Mouse (Mus musculus) lung, postnatal 0 days (tissue): Measurements from ENCODE around the gene Ugt2b34. TPM values are rescaled to one million over a fixed set of nuclear protein-coding genes. Genes with fewer than 3 reads are reported as not detected.
A peak's percentile ranks its signal among the peaks of the same experiment; 100 is the strongest.
"Not testable (repeated sequence)": the region's sequence is repeated elsewhere in the genome, so short reads cannot be mapped to it uniquely, and the experiment has no call there.

ENCODE experiments used
- ATAC-seq: fragments of 200-750 bp; cut with Nextera tagmentation; 2 replicates; pipeline ENCODE4 v1.8.0; 2017; ENCODE audit warnings: moderate library complexity
- DNase-seq: peaks from one replicate; pipeline ENCODE4 v3.0.0-alpha.2; 2016; ENCODE audit warnings: low spot score
- H3K27ac ChIP-seq: fragments of 300-500 bp; sonication (generic); 2 replicates; pipeline ENCODE4 v1.5.1; 2014; ENCODE audit warnings: antibody characterized with exemption, mild to moderate bottlenecking, low read length, mixed read lengths
- H3K27me3 ChIP-seq: fragments of 300-500 bp; sonication (generic); replicated peaks from 2 replicates; pipeline ENCODE4 v1.6.1; 2014; ENCODE audit warnings: low read length, mixed read lengths; ENCODE audit not compliant: insufficient read depth
- H3K36me3 ChIP-seq: fragments of 300-500 bp; sonication (generic); 2 replicates; pipeline ENCODE4 v1.6.1; 2014; ENCODE audit warnings: low read length, mixed read lengths; ENCODE audit not compliant: insufficient read depth
- H3K4me1 ChIP-seq: fragments of 300-500 bp; sonication (generic); 2 replicates; pipeline ENCODE4 v1.6.1; 2014; ENCODE audit warnings: antibody characterized with exemption, low read depth, low read length, mixed read lengths; ENCODE audit not compliant: insufficient read depth
- H3K4me2 ChIP-seq: fragments of 300-500 bp; sonication (generic); replicated peaks from 2 replicates; pipeline ENCODE4 v1.6.1; 2014; ENCODE audit warnings: low read depth, mild to moderate bottlenecking, low read length, moderate library complexity, mixed read lengths
- H3K4me3 ChIP-seq: fragments of 300-500 bp; sonication (generic); 2 replicates; pipeline ENCODE4 v1.5.1; 2014; ENCODE audit warnings: low read depth, low read length
- H3K9ac ChIP-seq: fragments of 300-500 bp; sonication (generic); replicated peaks from 2 replicates; pipeline ENCODE4 v1.6.1; 2014; ENCODE audit warnings: low read depth, mild to moderate bottlenecking
- H3K9me3 ChIP-seq: fragments of 300-500 bp; sonication (generic); 2 replicates; pipeline ENCODE4 v1.6.1; 2016; ENCODE audit warnings: low read length, mixed read lengths
- CTCF ChIP-seq: IDR thresholded peaks from 2 replicates; pipeline ENCODE4 v1.5.1; 2016; ENCODE audit warnings: antibody characterized with exemption, mild to moderate bottlenecking
- EP300 ChIP-seq: IDR thresholded peaks from 2 replicates; pipeline ENCODE4 v1.6.1; 2016; ENCODE audit warnings: antibody characterized with exemption, mild to moderate bottlenecking, control low read depth
- WGBS: fragments of 180-500 bp; shearing (Covaris S2); extraction: QIAGEN DNeasy Blood & Tissue Kit; methylation state at CpG from one replicate; pipeline ENCODE4 v1.1.7; 2014; 5-methylcytosine and 5-hydroxymethylcytosine counted together
- polyA plus RNA-seq: library from polyadenylated mRNA; unstranded; fragments of >200 nt; fragmentation: Nextera tagmentation; extraction: Ambion mirVana; gene quantifications from 2 replicates; pipeline ENCODE4 v1.2.1, GENCODE M21; 2015

Gene Ugt2b34
- polyA plus RNA-seq, 1 experiment from 2014 or later: not detected

DNA sequence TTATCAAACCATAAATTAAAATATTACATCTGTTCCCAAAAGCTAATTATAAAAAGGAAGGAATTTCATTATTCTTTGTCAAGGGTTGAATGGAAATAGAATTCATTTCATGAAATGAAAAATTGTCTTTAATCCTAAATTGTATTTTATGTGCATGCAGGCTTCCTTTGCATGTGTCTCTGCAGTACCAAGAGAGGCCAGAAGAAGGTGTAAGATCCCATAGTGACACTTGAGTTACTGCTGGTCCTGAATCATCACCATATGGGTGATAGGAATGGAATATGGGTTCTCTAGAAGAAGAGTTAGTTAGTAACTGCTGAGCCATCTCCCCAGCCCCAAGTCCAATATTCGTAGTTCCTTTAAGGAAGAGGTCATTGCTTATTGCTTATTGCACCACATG lies 16.8 kb downstream of the Ugt2b34 start:
- DNase-seq (no peak), ATAC-seq (no peak)
- Histone ChIP-seq H3K4me3 (no peak overlapping the region), H3K4me2 (no peak overlapping the region), H3K27me3 (no peaks in the 10 kb centered on the region), H3K27ac (no peak overlapping the region), H3K9me3 (no peaks in the 10 kb centered on the region; the same call in 1 of the 2 replicates), H3K36me3 (no peaks in the 10 kb centered on the region), H3K9ac (no peak overlapping the region), H3K4me1 (no peaks in the 10 kb centered on the region)
- TF ChIP-seq CTCF (no peak), EP300 (no peak)
- WGBS: 48% methylated on average over 1 of the region's 1 CpGs

- DNase-seq (no peak), ATAC-seq (no peak)
- Histone ChIP-seq H3K4me2 (no peak overlapping the region), H3K36me3 (no peaks in the 10 kb centered on the region), H3K9ac (no peak overlapping the region), H3K4me1 (no peaks in the 10 kb centered on the region), H3K9me3 (no peaks in the 10 kb centered on the region), H3K27ac (no peak overlapping the region), H3K4me3 (no peak overlapping the region), H3K27me3 (no peaks in the 10 kb centered on the region)
- WGBS: 63% methylated on average over 1 of the region's 1 CpGs
- no peak for TF ChIP-seq EP300
- TF ChIP-seq CTCF: no peak
Measured at GRCm38 (mm10) chr5:86888420-86888819, 18.3 kb downstream of the Ugt2b34 start.

DNA sequence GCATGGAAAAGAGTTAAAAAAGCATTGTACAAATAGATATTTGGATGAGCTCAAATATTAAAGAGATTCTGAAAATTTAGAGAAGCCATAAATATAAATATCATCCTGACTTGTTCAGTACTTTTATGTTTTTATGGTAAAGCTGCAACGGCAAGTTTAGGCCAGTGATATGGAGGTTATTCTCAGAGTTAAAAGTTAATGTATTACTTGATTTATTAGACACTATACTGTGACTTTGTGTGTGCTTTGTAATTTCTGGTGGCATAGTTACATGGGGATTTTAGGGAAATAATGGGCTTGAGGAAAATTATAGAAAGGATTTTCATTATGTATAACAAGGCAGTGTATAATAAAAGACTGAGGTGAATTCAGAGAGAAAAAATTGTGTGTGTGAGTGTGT lies 19.7 kb downstream of the Ugt2b34 start:
- WGBS: 73% methylated on average over 1 of the region's 1 CpGs
- no peaks in the 10 kb centered on the region for H3K36me3 ChIP-seq
- TF ChIP-seq CTCF (no peak), EP300 (no peak)

DNA sequence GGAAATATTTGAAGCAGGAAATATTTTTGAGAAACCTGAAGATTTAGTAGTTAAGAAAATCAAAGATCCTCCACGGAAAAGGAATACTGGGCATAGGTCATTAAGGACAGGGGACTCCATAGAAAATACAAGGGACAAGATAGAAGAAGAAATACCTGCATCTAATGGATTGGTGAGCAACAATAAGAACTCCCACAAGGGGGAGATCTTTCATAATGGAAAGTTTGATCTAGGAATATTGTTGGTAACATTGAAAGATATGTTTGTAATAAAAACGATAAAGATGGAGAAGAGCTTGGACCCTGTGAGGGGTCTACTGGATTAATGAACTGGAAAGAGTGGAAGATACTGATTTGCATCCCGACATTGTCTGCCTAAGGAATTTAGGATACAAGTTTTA lies 20.1 kb downstream of the Ugt2b34 start:
- no peaks in the 10 kb centered on the region for H3K4me1 ChIP-seq
- H3K4me3 ChIP-seq: no peak overlapping the region
- DNase-seq (no peak), ATAC-seq (no peak)
- no peak overlapping the region for H3K4me2 ChIP-seq
- no peaks in the 10 kb centered on the region for H3K36me3 ChIP-seq
- H3K9ac ChIP-seq: no peak overlapping the region
- WGBS: 40% methylated on average over 3 of the region's 3 CpGs
- TF ChIP-seq EP300 (no peak), CTCF (peak; percentile 23; the same call in 1 of the 2 replicates)
- no peaks in the 10 kb centered on the region for H3K9me3 ChIP-seq
- H3K27me3 ChIP-seq: no peaks in the 10 kb centered on the region
- H3K27ac ChIP-seq: no peak overlapping the region

More for the DNA sequence above, 19.7 kb downstream of the Ugt2b34 start:
- Histone ChIP-seq H3K27me3 (no peaks in the 10 kb centered on the region), H3K4me3 (no peak overlapping the region), H3K9ac (no peak overlapping the region), H3K9me3 (no peaks in the 10 kb centered on the region), H3K4me1 (no peaks in the 10 kb centered on the region), H3K27ac (no peak overlapping the region), H3K4me2 (no peak overlapping the region)
- ATAC-seq (no peak), DNase-seq (no peak)

DNA sequence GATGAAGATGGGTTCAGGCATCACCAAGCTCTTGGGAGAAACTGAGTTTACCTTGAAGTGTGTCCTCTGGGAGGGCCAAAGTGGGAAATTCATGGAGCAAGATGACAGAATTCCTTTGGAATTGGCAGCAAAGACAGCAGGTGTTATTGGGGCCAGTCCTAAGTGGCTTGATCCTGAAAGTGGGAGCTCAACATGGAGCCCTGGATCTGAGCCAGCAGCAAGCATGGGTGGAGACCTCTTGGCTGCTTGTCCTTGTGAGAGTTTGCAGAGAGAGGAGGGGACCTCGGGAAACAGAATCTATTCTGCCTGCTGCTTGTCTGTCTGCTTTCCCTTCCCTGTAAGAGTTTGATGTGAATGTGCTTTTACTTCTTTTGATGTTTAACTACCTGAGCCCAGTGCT lies 34.9 kb downstream of the Ugt2b34 start:
- ATAC-seq: no peak
- TF ChIP-seq EP300 (no peak), CTCF (no peak)
- H3K27ac ChIP-seq: no peak overlapping the region

GRCm38 (mm10) chr5:86858336-86858735 lies 48.4 kb downstream of the Ugt2b34 start:
- 44% methylated on average over 3 of the region's 3 CpGs for WGBS
- H3K4me1 ChIP-seq: no peaks in the 10 kb centered on the region
- no peaks in the 10 kb centered on the region for H3K9me3 ChIP-seq
- H3K9ac ChIP-seq: no peak overlapping the region
- H3K27me3 ChIP-seq: no peaks in the 10 kb centered on the region
- no peak for DNase-seq
- TF ChIP-seq EP300 (no peak), CTCF (no peak)
- no peak overlapping the region for H3K4me3 ChIP-seq
- H3K27ac ChIP-seq: no peak overlapping the region
- ATAC-seq: no peak
- H3K4me2 ChIP-seq: no peak overlapping the region
- no peaks in the 10 kb centered on the region for H3K36me3 ChIP-seq

More for the DNA sequence above, 34.9 kb downstream of the Ugt2b34 start:
- H3K4me3 ChIP-seq: no peak overlapping the region
- no peak overlapping the region for H3K9ac ChIP-seq
- no peaks in the 10 kb centered on the region for H3K36me3 ChIP-seq
- H3K27me3 ChIP-seq: no peaks in the 10 kb centered on the region
- no peak for DNase-seq
- no peak overlapping the region for H3K4me2 ChIP-seq
- 19% methylated on average over 1 of the region's 1 CpGs for WGBS
- no peaks in the 10 kb centered on the region for H3K9me3 ChIP-seq
- no peaks in the 10 kb centered on the region for H3K4me1 ChIP-seq

GRCm38 (mm10) chr5:86857682-86858081 lies 49.1 kb downstream of the Ugt2b34 start:
- Histone ChIP-seq H3K9me3 (no peaks in the 10 kb centered on the region), H3K4me3 (no peak overlapping the region), H3K27me3 (no peaks in the 10 kb centered on the region), H3K27ac (no peak overlapping the region), H3K4me1 (no peaks in the 10 kb centered on the region), H3K36me3 (no peaks in the 10 kb centered on the region), H3K4me2 (no peak overlapping the region), H3K9ac (no peak overlapping the region)
- TF ChIP-seq CTCF (no peak), EP300 (no peak)
- no peak for ATAC-seq
- WGBS: 19% methylated on average over 1 of the region's 1 CpGs
- no peak for DNase-seq

DNA sequence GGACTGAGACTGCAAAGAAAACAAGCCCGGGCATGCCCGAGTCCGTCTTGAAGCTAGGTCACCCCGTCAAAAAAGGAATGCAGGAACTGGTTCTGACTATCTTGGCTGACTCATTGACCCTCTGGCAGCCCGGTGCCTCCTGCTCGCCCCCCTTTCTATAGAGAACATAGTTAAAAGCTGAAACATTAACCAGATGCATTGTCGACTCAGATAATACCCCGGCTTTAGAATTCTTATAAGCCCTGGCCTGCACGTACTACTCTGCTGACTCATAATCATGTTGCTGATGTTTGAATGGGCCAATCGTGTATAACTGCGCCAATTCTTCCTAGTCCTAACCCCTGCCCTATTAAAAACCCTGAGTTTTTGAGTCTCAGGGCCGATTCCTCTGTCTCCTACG lies 50.2 kb downstream of the Ugt2b34 start:
- not testable (repeated sequence) for DNase-seq, H3K9ac ChIP-seq, H3K4me3 ChIP-seq, H3K36me3 ChIP-seq, ATAC-seq, H3K9me3 ChIP-seq, H3K27ac ChIP-seq, H3K27me3 ChIP-seq, H3K4me1 ChIP-seq, H3K4me2 ChIP-seq
- 65% methylated on average over 13 of the region's 13 CpGs for WGBS
